Mouse (Mus musculus): Measurements from ENCODE around the gene Med26.

Gene Med26

DNA sequence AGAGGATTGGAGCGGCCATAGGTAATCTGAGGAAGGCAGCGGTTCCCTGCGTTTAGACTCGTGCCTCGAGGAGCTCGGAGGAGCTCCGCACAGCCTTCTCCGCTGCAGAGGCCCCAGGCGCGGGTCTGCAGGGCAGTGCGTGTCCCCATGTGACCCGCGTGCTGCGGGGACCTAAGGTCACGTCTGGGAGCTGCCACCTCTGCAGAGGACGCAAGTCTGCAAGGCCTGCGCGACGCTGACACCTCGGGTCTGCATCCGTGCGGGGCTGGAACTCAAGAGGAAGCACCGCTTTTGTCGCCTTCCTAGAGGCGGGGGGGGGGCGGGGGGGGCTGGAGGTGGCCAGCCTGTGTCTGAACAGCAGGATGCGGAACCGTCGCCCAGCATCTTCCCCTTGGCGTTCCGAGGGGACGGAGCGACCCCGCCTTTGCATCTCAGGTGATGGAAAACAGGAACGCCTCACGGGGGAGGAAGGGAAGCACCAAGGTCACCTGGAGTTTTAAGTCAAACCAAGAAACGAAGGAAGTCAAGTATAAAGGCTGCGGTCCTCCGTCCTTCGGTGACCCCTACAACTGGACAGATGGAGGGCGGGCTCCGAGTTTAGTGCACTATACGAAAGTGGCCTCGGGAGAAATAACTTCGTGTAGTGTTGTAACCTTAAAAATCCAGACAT is 709 bp upstream of the Med26 start:
- DNase-seq (ENCODE audit: low spot score in 2 of 2): no peak

GRCm38 (mm10) chr8:72547122-72547801 is 808 bp downstream of the Med26 start:
- DNase-seq (ENCODE audit: low spot score in 2 of 2): no peak

DNA sequence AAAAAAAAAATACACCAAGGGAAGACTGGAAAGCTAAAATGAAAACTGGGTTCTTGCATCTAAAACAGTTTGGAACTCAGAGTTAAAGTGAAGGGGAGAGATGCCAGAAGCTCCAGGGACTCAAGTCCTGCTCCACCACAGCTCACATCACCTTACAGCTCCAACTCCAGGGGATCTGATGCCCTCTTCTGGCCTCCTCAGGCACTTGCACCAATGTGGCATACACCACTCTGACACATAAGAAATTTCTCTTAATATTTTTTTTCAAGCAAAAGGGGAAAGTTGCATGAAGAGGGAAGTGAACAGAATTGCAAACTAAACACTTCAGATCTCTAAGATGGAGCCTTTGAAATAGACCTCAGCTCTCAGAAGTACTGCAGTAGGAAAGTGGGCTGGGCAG is 8.8 kb downstream of the Med26 start:
- no peak for DNase-seq (ENCODE audit: low spot score in 2 of 2)

DNA sequence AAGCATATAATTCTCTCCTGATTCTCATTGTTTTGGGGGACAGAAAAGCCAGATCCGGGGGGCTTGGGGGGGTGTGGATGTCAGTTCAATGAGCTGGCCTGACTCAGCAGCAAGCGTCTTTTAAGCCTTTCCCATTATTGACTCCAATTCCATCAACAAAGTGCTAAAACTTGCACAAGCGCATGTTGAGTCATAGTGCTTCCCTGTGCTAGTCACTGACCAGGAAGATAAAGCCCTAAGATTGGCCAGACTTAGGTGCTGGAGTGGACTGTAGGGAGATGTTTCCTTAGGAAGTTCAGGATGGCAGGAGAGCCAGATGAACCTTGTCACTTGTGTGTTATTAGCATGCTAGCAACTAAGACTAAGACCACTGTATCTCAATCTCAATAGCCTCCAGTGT is 13.2 kb downstream of the Med26 start:
- DNase-seq (ENCODE audit: low spot score in 2 of 2): no peak

DNA sequence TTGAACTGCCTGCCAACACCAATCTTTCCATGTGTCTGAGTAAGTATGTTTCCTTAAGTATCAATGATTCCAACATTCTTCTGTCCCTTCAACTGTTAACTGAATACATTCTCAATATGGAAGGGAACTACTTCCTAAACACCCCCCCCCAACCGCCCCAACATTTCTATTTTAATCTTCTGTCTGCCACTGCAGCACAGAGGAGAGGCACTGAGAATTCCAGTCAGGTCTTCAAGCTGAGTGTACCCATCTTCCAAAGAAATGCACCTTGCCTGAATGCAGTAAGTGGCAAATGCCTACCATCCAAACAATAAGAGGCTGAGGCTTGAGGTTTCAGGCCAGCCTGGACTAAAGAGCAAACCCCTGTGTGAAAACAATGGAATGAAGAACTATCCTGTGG is 16.0 kb downstream of the Med26 start:
- DNase-seq (ENCODE audit: low spot score in 2 of 2): no peak

DNA sequence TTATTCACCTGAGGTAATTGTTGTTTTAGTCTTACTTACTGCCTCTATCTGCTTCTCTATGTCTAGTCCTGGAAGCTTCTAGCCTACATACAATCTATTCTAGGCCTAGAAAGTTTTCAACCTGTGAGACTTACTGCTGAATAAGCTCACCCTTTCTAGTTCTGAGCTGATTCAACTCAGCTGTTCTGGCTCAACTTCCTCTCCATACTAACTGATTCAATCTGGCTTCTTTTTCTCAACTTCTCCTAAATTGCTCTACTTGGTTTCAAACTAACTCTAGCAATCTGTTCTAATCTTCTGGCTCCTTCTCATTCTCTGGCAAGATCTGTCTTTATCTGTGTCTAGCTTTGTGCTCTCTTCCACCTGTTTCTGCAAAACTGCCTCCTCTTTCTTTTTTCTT is 26.2 kb downstream of the Med26 start:
- no peak for DNase-seq (ENCODE audit: low spot score in 2 of 2)

DNA sequence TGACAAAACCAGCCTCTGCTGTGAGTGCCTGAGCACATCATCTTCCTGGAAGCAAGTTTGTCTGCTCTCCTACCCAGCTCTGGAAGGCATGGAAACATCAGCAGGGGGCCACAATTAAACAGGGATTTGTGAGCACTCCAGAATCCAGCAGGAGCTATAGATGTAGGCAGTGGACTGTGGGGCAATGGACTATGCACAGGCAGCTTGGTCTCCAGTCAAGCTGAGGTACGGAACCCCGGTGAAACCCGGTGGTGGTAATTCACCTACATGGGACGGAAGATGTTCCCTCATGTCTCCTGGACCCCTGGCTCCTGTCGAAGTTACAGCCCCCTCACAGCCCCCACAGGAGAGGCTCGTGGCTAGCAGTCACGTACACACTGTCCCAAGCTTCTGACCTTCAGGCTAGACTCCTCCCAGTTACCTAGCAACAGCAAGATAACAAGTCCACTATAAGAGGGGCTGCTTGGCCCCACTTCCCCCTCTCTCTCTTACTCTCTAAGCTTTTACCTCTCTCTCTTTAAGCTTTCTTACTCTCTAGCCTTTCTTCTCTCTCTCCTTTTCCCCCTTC is 30.6 kb downstream of the Med26 start:
- no peak for DNase-seq (ENCODE audit: low spot score in 2 of 2)

DNA sequence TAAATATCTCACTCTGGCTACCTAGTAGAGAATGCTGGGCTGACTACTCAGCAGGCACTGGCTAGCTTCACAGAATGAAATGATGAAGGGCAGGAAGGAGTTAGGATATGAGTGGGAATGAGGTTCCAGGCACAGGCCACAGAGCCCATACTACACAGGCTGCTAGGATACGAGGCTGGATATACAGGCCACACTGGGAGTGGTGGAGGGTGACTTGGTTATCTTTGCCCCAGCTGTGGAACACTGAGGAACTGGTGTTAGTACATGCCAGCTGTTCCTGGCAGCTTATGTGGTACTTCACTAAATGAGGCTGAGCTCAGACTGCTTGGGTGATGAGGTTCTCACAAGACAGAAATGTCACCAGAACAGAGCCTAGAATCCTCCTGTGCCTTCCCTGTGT is 34.9 kb downstream of the Med26 start:
- no peak for DNase-seq (ENCODE audit: low spot score in 2 of 2)

GRCm38 (mm10) chr8:72512648-72513047 is 35.4 kb downstream of the Med26 start:
- no peak for DNase-seq (ENCODE audit: low spot score in 2 of 2)

GRCm38 (mm10) chr8:72507505-72507904 is 40.6 kb downstream of the Med26 start:
- DNase-seq (ENCODE audit: low spot score in 2 of 2): no peak

DNA sequence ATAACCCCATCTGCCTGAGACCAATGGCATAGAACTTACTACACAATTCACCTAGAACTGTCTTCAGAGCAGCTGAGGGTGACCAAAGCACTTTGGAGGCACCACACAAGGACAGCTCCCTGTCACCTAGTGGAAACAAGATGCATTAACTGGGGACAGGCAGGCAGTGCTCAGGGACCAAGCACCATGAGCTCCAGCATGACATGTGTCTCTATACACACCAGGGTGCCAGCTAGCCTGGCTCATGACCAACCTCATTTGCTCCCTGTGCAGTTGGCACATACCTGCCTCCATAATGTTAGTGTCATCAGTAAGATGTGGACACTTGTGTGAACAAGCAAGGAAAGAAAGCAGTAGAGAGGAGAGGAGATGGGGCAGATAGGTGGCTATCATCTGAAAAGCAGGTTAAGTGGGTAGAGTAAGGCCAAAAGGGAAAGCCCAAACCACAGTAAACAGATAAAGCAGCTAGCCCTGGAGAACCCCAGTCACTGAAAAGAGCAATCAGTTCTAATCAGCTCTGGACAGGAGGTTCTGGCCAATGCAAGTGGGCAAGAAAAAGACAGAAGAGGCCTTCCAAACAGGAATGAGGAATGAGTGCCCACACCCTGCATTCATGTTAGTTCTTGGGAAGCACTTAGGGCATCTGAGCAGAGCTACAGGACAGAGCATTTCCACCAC is 43.3 kb downstream of the Med26 start:
- DNase-seq (ENCODE audit: low spot score in 2 of 2): no peak

DNA sequence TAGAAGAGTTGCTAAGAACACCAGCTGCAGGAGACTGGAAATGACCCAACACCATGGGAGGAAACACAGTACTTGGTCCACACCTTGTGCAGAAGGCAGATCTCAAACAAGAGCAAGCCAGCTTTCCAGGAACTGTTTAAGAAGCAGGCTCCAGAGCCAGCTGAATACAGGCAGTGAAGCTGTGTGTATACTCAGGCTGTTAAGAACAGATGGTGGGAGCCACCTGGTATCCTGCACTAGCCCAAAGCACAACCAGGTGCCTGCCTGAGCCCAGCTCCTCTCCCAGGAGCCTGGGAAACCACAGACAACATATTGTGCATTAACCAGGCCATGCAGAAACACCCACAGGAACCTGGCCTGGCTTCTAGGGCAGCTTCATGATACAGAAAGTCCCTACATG is 43.9 kb downstream of the Med26 start:
- no peak for DNase-seq (ENCODE audit: low spot score in 2 of 2)

- DNase-seq (ENCODE audit: low spot score in 2 of 2): no peak
Observed at GRCm38 (mm10) chr8:72500521-72500931, 47.5 kb downstream of the Med26 start.

DNA sequence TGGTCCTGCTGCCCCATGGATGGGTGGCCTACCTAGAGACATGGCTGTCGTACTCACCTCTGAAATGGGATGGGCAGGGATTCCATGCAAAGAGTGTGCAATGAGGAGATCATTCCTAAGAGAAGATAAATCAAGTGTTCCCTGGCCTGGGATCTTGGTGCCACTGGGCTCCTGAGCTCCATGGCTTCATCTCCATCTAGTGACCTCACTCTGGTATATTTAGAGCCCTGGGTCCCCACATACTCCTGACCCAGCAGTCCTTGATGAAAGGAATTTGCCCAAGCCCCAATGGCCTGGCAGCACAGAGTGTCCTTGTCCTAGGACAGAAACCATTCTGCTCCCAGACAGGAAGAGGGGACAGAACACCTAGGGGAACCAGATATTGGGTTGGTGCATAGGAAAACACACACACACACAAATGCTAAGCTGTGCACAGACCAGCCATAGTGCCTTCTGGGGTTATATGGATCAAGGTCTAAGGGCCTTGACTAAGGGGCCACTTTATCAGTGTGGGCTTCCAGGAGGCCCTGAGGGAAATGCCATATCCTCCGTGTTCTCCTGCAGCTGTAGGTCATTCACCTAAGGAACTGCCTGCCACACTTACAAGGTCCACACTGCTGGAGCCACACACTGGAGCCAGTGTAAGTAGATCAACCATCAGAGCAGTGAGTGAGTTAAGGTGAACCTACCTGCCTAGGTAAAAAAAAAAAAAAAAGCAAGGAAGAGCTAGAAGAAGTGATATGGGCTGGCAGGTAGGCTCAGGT is 48.4 kb downstream of the Med26 start:
- no peak for DNase-seq (ENCODE audit: low spot score in 2 of 2)

DNA sequence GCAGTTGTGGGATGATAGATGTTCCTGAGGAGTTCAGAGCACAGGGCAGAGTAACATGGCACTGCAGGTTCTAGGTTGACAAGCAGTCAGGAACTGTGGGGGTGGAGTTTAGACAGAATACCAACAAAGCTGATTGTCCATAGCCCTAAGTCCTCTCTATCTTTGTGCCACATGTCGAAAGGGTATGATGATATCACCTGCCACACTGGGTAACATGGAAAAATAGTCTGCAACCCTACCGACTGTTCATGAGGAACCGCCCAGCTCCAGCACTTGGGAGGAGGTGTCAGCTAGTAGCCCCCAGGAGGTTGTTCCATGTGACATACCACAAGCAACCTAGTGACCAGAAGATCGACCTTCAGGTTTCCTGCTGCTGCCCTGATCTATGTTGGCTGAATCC is 49.5 kb downstream of the Med26 start:
- no peak for DNase-seq (ENCODE audit: low spot score in 2 of 2)

GRCm38 (mm10) chr8:72497911-72498310 is 50.2 kb downstream of the Med26 start:
- DNase-seq (ENCODE audit: low spot score in 2 of 2): no peak

GRCm38 (mm10) chr8:72496217-72496616 is 51.9 kb downstream of the Med26 start:
- no peak for DNase-seq (ENCODE audit: low spot score in 2 of 2)

GRCm38 (mm10) chr8:72495411-72496111 is 52.5 kb downstream of the Med26 start:
- DNase-seq (ENCODE audit: low spot score in 2 of 2): no peak

GRCm38 (mm10) chr8:72493381-72493780 is 54.7 kb downstream of the Med26 start:
- DNase-seq (ENCODE audit: low spot score in 2 of 2): no peak

GRCm38 (mm10) chr8:72492622-72493081 is 55.4 kb downstream of the Med26 start:
- peak; percentile 100 for DNase-seq (ENCODE audit: low spot score in 2 of 2)
